Mouse (Mus musculus) forebrain, postnatal 0 days (tissue): ENCODE results near the gene Wwox. TPM values are rescaled to one million over a fixed set of nuclear protein-coding genes. Genes with fewer than 3 reads are reported as not detected.

Experiments
- ATAC-seq: fragments of 200-750 bp; cut with Nextera tagmentation; 2 replicates; pipeline ENCODE4 v1.8.0; 2017; ENCODE audit warnings: mild to moderate bottlenecking, moderate library complexity
- DNase-seq: peaks from one replicate; pipeline ENCODE4 v3.0.0-alpha.2; 2015
- H3K27ac ChIP-seq: fragments of 300-500 bp; sonication (generic); 2 replicates; pipeline ENCODE4 v1.5.1; 2014; ENCODE audit warnings: low read depth, mild to moderate bottlenecking, antibody characterized with exemption, low read length, moderate library complexity, mixed read lengths
- H3K27me3 ChIP-seq: fragments of 300-500 bp; sonication (generic); 2 replicates; pipeline ENCODE4 v1.6.1; 2014; ENCODE audit warnings: mild to moderate bottlenecking, low read length, mixed read lengths; ENCODE audit not compliant: insufficient read depth
- H3K36me3 ChIP-seq: fragments of 300-500 bp; sonication (generic); 2 replicates; pipeline ENCODE4 v1.6.1; 2014; ENCODE audit warnings: mild to moderate bottlenecking, moderate library complexity; ENCODE audit not compliant: insufficient read depth
- H3K4me1 ChIP-seq: fragments of 300-500 bp; sonication (generic); 2 replicates; pipeline ENCODE4 v1.6.1; 2014; ENCODE audit warnings: antibody characterized with exemption; ENCODE audit not compliant: insufficient read depth
- H3K4me2 ChIP-seq: fragments of 300-500 bp; sonication (generic); 2 replicates; pipeline ENCODE4 v1.6.1; 2014; ENCODE audit warnings: low read depth, mild to moderate bottlenecking, moderate library complexity
- H3K4me3 ChIP-seq: fragments of 300-500 bp; sonication (generic); 2 replicates; pipeline ENCODE4 v1.5.1; 2014; ENCODE audit warnings: low read depth, low read length, mixed read lengths
- H3K9ac ChIP-seq: fragments of 300-500 bp; sonication (generic); 2 replicates; pipeline ENCODE4 v1.6.1; 2014; ENCODE audit warnings: mild to moderate bottlenecking
- H3K9me3 ChIP-seq: fragments of 300-500 bp; sonication (generic); 2 replicates; pipeline ENCODE4 v1.6.1; 2016; ENCODE audit warnings: low read length
- CTCF ChIP-seq: sonication (generic); IDR thresholded peaks from 2 replicates; pipeline ENCODE4 v1.5.1; 2016; ENCODE audit warnings: antibody characterized with exemption, control low read depth, low read depth
- WGBS: fragments of 180-500 bp; shearing (Covaris S2); extraction: QIAGEN DNeasy Blood & Tissue Kit; methylation state at CpG from one replicate; pipeline ENCODE4 v1.1.7; 2014; 5-methylcytosine and 5-hydroxymethylcytosine counted together
- polyA plus RNA-seq: library from polyadenylated mRNA; unstranded; fragments of >200 nt; fragmentation: Nextera tagmentation; extraction: Ambion mirVana; gene quantifications from 2 replicates; pipeline ENCODE4 v1.2.1, GENCODE M21; 2015
- total RNA-seq: library from RNA; depleted of rRNA; stranded (reverse); fragments of >200 nt; gene quantifications from 2 replicates; pipeline ENCODE4 v1.2.3, GENCODE M21; 2014

Gene Wwox
- total and polyA plus RNA-seq, 2 experiments from 2014 or later = 13.2 to 17.3 TPM

- peak; percentile 17; the same call in 1 of the 2 replicates for TF ChIP-seq CTCF
- no peak overlapping the region for H3K9ac ChIP-seq
- no peaks in the 10 kb centered on the region for H3K36me3 ChIP-seq
- no peak overlapping the region for H3K27ac ChIP-seq
- no peak overlapping the region for H3K4me3 ChIP-seq
- 88% methylated on average over 4 of the region's 4 CpGs for WGBS
- DNase-seq (no peak), ATAC-seq (no peak)
- H3K4me2 ChIP-seq = no peak overlapping the region
- no peaks in the 10 kb centered on the region for H3K4me1 ChIP-seq
- H3K27me3 ChIP-seq = peaks cover 4% of the 10 kb centered on the region
- no peaks in the 10 kb centered on the region for H3K9me3 ChIP-seq
Observed at GRCm38 (mm10) chr8:114968842-114969241, 529.4 kb downstream of the Wwox start.

- no peak overlapping the region for H3K4me2 ChIP-seq
- no peaks in the 10 kb centered on the region for H3K9me3 ChIP-seq
- H3K4me1 ChIP-seq = no peaks in the 10 kb centered on the region
- no peak overlapping the region for H3K4me3 ChIP-seq
- 41% methylated on average over 8 of the region's 8 CpGs for whole genome bisulfite sequencing
- no peak overlapping the region for H3K9ac ChIP-seq
- H3K36me3 ChIP-seq = no peaks in the 10 kb centered on the region
- ATAC-seq (no peak), DNase-seq (peak; percentile 64)
- TF ChIP-seq CTCF = peak; percentile 74
- no peak overlapping the region for H3K27ac ChIP-seq
- H3K27me3 ChIP-seq = peaks cover 4% of the 10 kb centered on the region
Observed at GRCm38 (mm10) chr8:114971378-114971777, 531.9 kb downstream of the Wwox start.

GRCm38 (mm10) chr8:114973002-114973461, 533.6 kb downstream of the Wwox start:
- Histone ChIP-seq H3K36me3 (no peaks in the 10 kb centered on the region), H3K4me3 (no peak overlapping the region), H3K27me3 (peaks cover 4% of the 10 kb centered on the region), H3K27ac (no peak overlapping the region), H3K4me1 (no peaks in the 10 kb centered on the region), H3K9me3 (no peaks in the 10 kb centered on the region), H3K9ac (no peak overlapping the region), H3K4me2 (no peak overlapping the region)
- peak; percentile 27 for DNase-seq
- WGBS = 8% methylated on average over 12 of the region's 12 CpGs
- ATAC-seq = no peak
- TF ChIP-seq CTCF = no peak

GRCm38 (mm10) chr8:114974336-114974950, 535.0 kb downstream of the Wwox start:
- 62% methylated on average over 5 of the region's 5 CpGs for WGBS
- Histone ChIP-seq H3K9ac (no peak overlapping the region), H3K36me3 (no peaks in the 10 kb centered on the region), H3K4me1 (no peaks in the 10 kb centered on the region), H3K27me3 (peaks cover 4% of the 10 kb centered on the region), H3K27ac (no peak overlapping the region), H3K4me3 (no peak overlapping the region), H3K9me3 (no peaks in the 10 kb centered on the region), H3K4me2 (no peak overlapping the region)
- DNase-seq = no peak
- no peak for ATAC-seq
- no peak for TF ChIP-seq CTCF

GRCm38 (mm10) chr8:114977746-114978145, 538.3 kb downstream of the Wwox start:
- Histone ChIP-seq H3K4me3 (no peak overlapping the region), H3K27me3 (peaks cover 4% of the 10 kb centered on the region), H3K9ac (no peak overlapping the region), H3K4me2 (no peak overlapping the region), H3K27ac (no peak overlapping the region), H3K4me1 (no peaks in the 10 kb centered on the region), H3K36me3 (no peaks in the 10 kb centered on the region), H3K9me3 (no peaks in the 10 kb centered on the region)
- 86% methylated on average over 11 of the region's 11 CpGs for WGBS
- ATAC-seq (no peak), DNase-seq (no peak)
- no peak for TF ChIP-seq CTCF

GRCm38 (mm10) chr8:114978206-114978960, 538.9 kb downstream of the Wwox start:
- Histone ChIP-seq H3K9ac (no peak overlapping the region), H3K4me3 (no peak overlapping the region), H3K27ac (no peak overlapping the region), H3K27me3 (no peaks in the 10 kb centered on the region; the same call in 1 of the 2 replicates), H3K9me3 (no peaks in the 10 kb centered on the region), H3K36me3 (no peaks in the 10 kb centered on the region), H3K4me1 (no peaks in the 10 kb centered on the region), H3K4me2 (no peak overlapping the region)
- no peak for DNase-seq
- no peak for ATAC-seq
- no peak for TF ChIP-seq CTCF
- 83% methylated on average over 15 of the region's 15 CpGs for WGBS

- Histone ChIP-seq H3K27me3 (no peaks in the 10 kb centered on the region; the same call in 1 of the 2 replicates), H3K4me3 (no peak overlapping the region), H3K27ac (no peak overlapping the region), H3K9ac (no peak overlapping the region), H3K4me2 (no peak overlapping the region), H3K4me1 (no peaks in the 10 kb centered on the region), H3K9me3 (no peaks in the 10 kb centered on the region), H3K36me3 (no peaks in the 10 kb centered on the region)
- DNase-seq (no peak), ATAC-seq (no peak)
- no peak for TF ChIP-seq CTCF
Observed at GRCm38 (mm10) chr8:114979671-114980070, 540.2 kb downstream of the Wwox start.
